Mouse (Mus musculus): ENCODE measurements around the gene Lrrc1. TPM values are rescaled to one million over a fixed set of nuclear protein-coding genes. Genes with fewer than 3 reads are reported as not detected.

Gene Lrrc1
- total and polyA plus RNA-seq, 3 experiments = 5.3 to 12.1 TPM; not detected in 1

- Histone ChIP-seq H3K4me1 (ENCODE audit: control insufficient read depth in 1 of 2, insufficient read depth in 2 of 2, low read length in 2 of 2) (no peaks in the 10 kb centered on the region; a peak in 1 of 4 replicates), H3K4me3 (ENCODE audit: control insufficient read depth in 1 of 2, insufficient read depth in 1 of 2, low read depth in 2 of 2, low read length in 2 of 2) (no peak overlapping the region), H3K79me2 (ENCODE audit: control insufficient read depth, insufficient read depth, low read length, poor library complexity) (no peaks in the 10 kb centered on the region), H3K9ac (ENCODE audit: control insufficient read depth, low read depth, low read length, poor library complexity, severe bottlenecking) (no peak overlapping the region), H3K36me3 (ENCODE audit: control insufficient read depth in 1 of 2, insufficient read depth in 2 of 2, low read length in 2 of 2) (no peaks in the 10 kb centered on the region), H3K9me3 (replicated peaks; ENCODE audit: insufficient read depth, low read length) (no peaks in the 10 kb centered on the region), H3K27ac (ENCODE audit: control insufficient read depth, low read depth, low read length) (no peak overlapping the region), H3K27me3 (ENCODE audit: control insufficient read depth in 1 of 2, insufficient read depth in 2 of 2, low read length in 2 of 2) (no peaks in the 10 kb centered on the region)
- no peak for DNase-seq (ENCODE audit: low read depth, low spot score)
- TF ChIP-seq EP300 (IDR thresholded peaks at IDR 0.05; ENCODE audit: low read depth in 1 of 2, low read length in 2 of 2) = no peak
- TF ChIP-seq HCFC1 (IDR thresholded peaks at IDR 0.05; ENCODE audit: low read depth, low read length) = no peak
- TF ChIP-seq SIN3A (IDR thresholded peaks at IDR 0.05; ENCODE audit: low read length) = no peak
- TF ChIP-seq POLR2A (IDR thresholded peaks at IDR 0.05; ENCODE audit: control insufficient read depth in 1 of 2, insufficient read depth in 1 of 2, low read depth in 1 of 2, low read length in 2 of 2, poor library complexity in 1 of 2) = no peak
Measured at GRCm38 (mm10) chr9:77408053-77408603, 136.5 kb downstream of the Lrrc1 start.

GRCm38 (mm10) chr9:77406906-77407305, 137.8 kb downstream of the Lrrc1 start:
- peak overlapping the region; percentile 27 to 42; a peak in 3 of 4 replicates for H3K4me3 ChIP-seq (ENCODE audit: control insufficient read depth in 1 of 2, insufficient read depth in 1 of 2, low read depth in 2 of 2, low read length in 2 of 2)
- no peaks in the 10 kb centered on the region for H3K9me3 ChIP-seq (replicated peaks; ENCODE audit: insufficient read depth, low read length)
- H3K27ac ChIP-seq (ENCODE audit: control insufficient read depth, low read depth, low read length) = no peak overlapping the region
- no peaks in the 10 kb centered on the region for H3K36me3 ChIP-seq (ENCODE audit: control insufficient read depth in 1 of 2, insufficient read depth in 2 of 2, low read length in 2 of 2)
- no peaks in the 10 kb centered on the region for H3K27me3 ChIP-seq (ENCODE audit: control insufficient read depth in 1 of 2, insufficient read depth in 2 of 2, low read length in 2 of 2)
- no peaks in the 10 kb centered on the region; a peak in 1 of 4 replicates for H3K4me1 ChIP-seq (ENCODE audit: control insufficient read depth in 1 of 2, insufficient read depth in 2 of 2, low read length in 2 of 2)
- peak; percentile 86 for DNase-seq (ENCODE audit: low read depth, low spot score)
- H3K9ac ChIP-seq (ENCODE audit: control insufficient read depth, low read depth, low read length, poor library complexity, severe bottlenecking) = peak overlapping the region; percentile 17; the same call in 1 of the 2 replicates
- H3K79me2 ChIP-seq (ENCODE audit: control insufficient read depth, insufficient read depth, low read length, poor library complexity) = no peaks in the 10 kb centered on the region
- TF ChIP-seq MYB (IDR thresholded peaks at IDR 0.05; ENCODE audit: low read depth, low read length) (no peak), MXI1 (IDR thresholded peaks at IDR 0.05; ENCODE audit: low read depth, low read length) (no peak), SMC3 (IDR thresholded peaks at IDR 0.05; ENCODE audit: low read depth, low read length) (peak; percentile 96), ZKSCAN1 (IDR thresholded peaks at IDR 0.05; ENCODE audit: low read depth, low read length) (no peak), ZNF384 (IDR thresholded peaks at IDR 0.05; ENCODE audit: low read depth, low read length) (no peak), MEF2A (IDR thresholded peaks at IDR 0.05; ENCODE audit: extremely low read depth, insufficient replicate concordance, low read depth, low read length, poor library complexity, severe bottlenecking) (no peak), CHD2 (IDR thresholded peaks at IDR 0.05; ENCODE audit: low read length) (no peak), EP300 (IDR thresholded peaks at IDR 0.05; ENCODE audit: low read depth in 1 of 2, low read length in 2 of 2) (no peak), NRF1 (IDR thresholded peaks at IDR 0.05; ENCODE audit: insufficient read depth, low read depth, low read length, poor library complexity, severe bottlenecking) (no peak), MAZ (IDR thresholded peaks at IDR 0.05; ENCODE audit: low read depth, low read length) (no peak), POLR2AphosphoS5 (IDR thresholded peaks at IDR 0.05; ENCODE audit: borderline replicate concordance, low read depth, low read length) (no peak), POLR2AphosphoS2 (IDR thresholded peaks at IDR 0.05; ENCODE audit: low read length) (no peak), ELF1 (IDR thresholded peaks at IDR 0.05; ENCODE audit: low read depth, low read length) (peak; percentile 14; the same call in 1 of the 2 replicates), POLR2A (IDR thresholded peaks at IDR 0.05; ENCODE audit: control insufficient read depth in 1 of 2, insufficient read depth in 1 of 2, low read depth in 1 of 2, low read length in 2 of 2, poor library complexity in 1 of 2) (no peak), JUND (IDR thresholded peaks at IDR 0.05; ENCODE audit: low read depth, low read length) (no peak), ZC3H11A (IDR thresholded peaks at IDR 0.05; ENCODE audit: low read depth, low read length) (peak; percentile 94), RAD21 (IDR thresholded peaks at IDR 0.05; ENCODE audit: low read depth, low read length) (peak; percentile 94), GABPA (IDR thresholded peaks at IDR 0.05; ENCODE audit: low read depth, low read length) (no peak), E2F4 (IDR thresholded peaks at IDR 0.05; ENCODE audit: borderline replicate concordance, low read depth, low read length) (no peak), ZMIZ1 (IDR thresholded peaks at IDR 0.05; ENCODE audit: low read depth, low read length) (no peak), MYC (IDR thresholded peaks at IDR 0.05; ENCODE audit: low read depth, low read length) (peak; percentile 45; the same call in 1 of the 2 replicates), RCOR1 (IDR thresholded peaks at IDR 0.05; ENCODE audit: low read depth, low read length) (no peak), KAT2A (conservative IDR thresholded peaks at IDR 0.05; ENCODE audit: low read depth, low read length) (no peak), ETS1 (IDR thresholded peaks at IDR 0.05; ENCODE audit: low read depth, low read length) (no peak), CTCF (IDR thresholded peaks at IDR 0.05 in 2 of 3, conservative IDR thresholded peaks at IDR 0.05 in 1 of 3; ENCODE audit: control insufficient read depth in 1 of 3, insufficient read depth in 1 of 3, low read depth in 2 of 3, low read length in 3 of 3, poor library complexity in 1 of 3, severe bottlenecking in 1 of 3) (peak; percentile 75 to 91 (median 83)), GATA1 (IDR thresholded peaks at IDR 0.05; ENCODE audit: low read depth, low read length) (no peak), SIN3A (IDR thresholded peaks at IDR 0.05; ENCODE audit: low read length) (0 out of 2 replicates have a peak, but pooled peaks have one; percentile 46), CHD1 (IDR thresholded peaks at IDR 0.05; ENCODE audit: low read depth, low read length) (no peak), UBTF (IDR thresholded peaks at IDR 0.05; ENCODE audit: borderline replicate concordance, insufficient read depth, low read depth, low read length) (no peak), MAX (IDR thresholded peaks at IDR 0.05; ENCODE audit: low read length) (no peak)

Measured in MEL (cell line).